Mouse (Mus musculus): ENCODE results near the gene Blcap.

The Blcap gene

GRCm38 (mm10) chr2:157519452-157519851 is 51.6 kb downstream of the Blcap start:
- DNase-seq (ENCODE audit: low spot score in 2 of 2) = peak; percentile 6 to 15

GRCm38 (mm10) chr2:157518451-157518850 is 52.6 kb downstream of the Blcap start:
- no peak for DNase-seq (ENCODE audit: low spot score in 2 of 2)

GRCm38 (mm10) chr2:157517526-157517925 is 53.5 kb downstream of the Blcap start:
- DNase-seq (ENCODE audit: low spot score in 2 of 2) = no peak

GRCm38 (mm10) chr2:157514353-157514752 is 56.7 kb downstream of the Blcap start:
- DNase-seq (ENCODE audit: low spot score in 2 of 2) = no peak

GRCm38 (mm10) chr2:157513737-157514208 is 57.3 kb downstream of the Blcap start:
- DNase-seq (ENCODE audit: low spot score in 2 of 2) = no peak

- no peak for DNase-seq (ENCODE audit: low spot score in 2 of 2)
Observed at GRCm38 (mm10) chr2:157512859-157513258, 58.2 kb downstream of the Blcap start.

GRCm38 (mm10) chr2:157510031-157510430 is 61.0 kb downstream of the Blcap start:
- DNase-seq (ENCODE audit: low spot score in 2 of 2) = no peak

GRCm38 (mm10) chr2:157509182-157509581 is 61.9 kb downstream of the Blcap start:
- DNase-seq (ENCODE audit: low spot score in 2 of 2) = no peak

- DNase-seq (ENCODE audit: low spot score in 2 of 2) = no peak
Observed at GRCm38 (mm10) chr2:157506779-157507178, 64.3 kb downstream of the Blcap start.

Measured in heart, adult 9 months (tissue).